21 mouse cellular contexts compared by ENCODE assay signal in genomic region chr17:15559946-15560345, GRCm38 (mm10).
"Had no signal": no experiment of that assay in that cellular context is flagged by ENCODE, and none has a peak within 500 bp of the region (broad histone marks: within the 10 kb centered on the region; RNA-seq: fewer than 3 reads in every experiment).

No protein-coding gene starts in this region.

- ATAC-seq: intestine, embryonic 15.5 days; liver, postnatal 0 days; lung, postnatal 0 days; midbrain, embryonic 13.5 days; midbrain, embryonic 16.5 days had no signal

- H3K27ac ChIP-seq: intestine, embryonic 15.5 days; kidney, postnatal 0 days; limb, embryonic 12.5 days; limb, embryonic 15.5 days; liver, embryonic 14.5 days; macrophage; midbrain, embryonic 10.5 days; midbrain, embryonic 13.5 days; neural tube, embryonic 13.5 days had no signal

- H3K4me3 ChIP-seq: intestine, embryonic 15.5 days; limb, embryonic 12.5 days; limb, embryonic 15.5 days; midbrain, embryonic 10.5 days; midbrain, embryonic 13.5 days; myocyte; neural tube, embryonic 13.5 days had no signal

- DNase-seq: kidney, adult 2 months; kidney, postnatal 25 days; liver, postnatal 0 days; lung, embryonic 14.5 days; retina, postnatal 1 day; right cerebral cortex, postnatal 25 days; spleen, adult 18-20 months; thymus, adult 18-20 months; thymus, postnatal 25 days had no signal
